Mouse (Mus musculus) heart, adult 2 months (tissue): Measurements from ENCODE around the gene Thoc7. TPM values are rescaled to one million over a fixed set of nuclear protein-coding genes. Genes with fewer than 3 reads are reported as not detected.
"Not testable (repeated sequence)": the region's sequence is repeated elsewhere in the genome, so short reads cannot be mapped to it uniquely, and the experiment has no call there.

Source experiments
- DNase-seq, 2 experiments: peaks; one replicate each; pipeline ENCODE4 v3.0.0; 2021
- H3K27ac ChIP-seq: fragments of 200-600 bp; 2 replicates; pipeline ENCODE4 v1.8.1; 2022
- H3K27me3 ChIP-seq: fragments of 200-500 bp; 2 replicates; pipeline ENCODE4 v1.6.1; 2012; ENCODE audit warnings: mild to moderate bottlenecking, low read length, inconsistent platforms, mixed read lengths; ENCODE audit not compliant: control insufficient read depth, insufficient read depth
- H3K36me3 ChIP-seq: fragments of 200-500 bp; 2 replicates; pipeline ENCODE4 v1.6.1; 2012; ENCODE audit warnings: low read length, inconsistent platforms; ENCODE audit not compliant: control insufficient read depth, insufficient read depth
- H3K4me1 ChIP-seq: fragments of 200-500 bp; 2 replicates; pipeline ENCODE4 v1.6.1; 2011; ENCODE audit warnings: low read length; ENCODE audit not compliant: control insufficient read depth, insufficient read depth
- H3K4me3 ChIP-seq: fragments of 200-600 bp; 2 replicates; pipeline ENCODE4 v1.8.1; 2022
- H3K79me2 ChIP-seq: fragments of 200-500 bp; replicated peaks from 2 replicates; pipeline ENCODE4 v1.6.1; 2012; ENCODE audit warnings: mild to moderate bottlenecking, inconsistent platforms, low read length, moderate library complexity, mixed read lengths; ENCODE audit not compliant: control insufficient read depth, insufficient read depth
- H3K9ac ChIP-seq: fragments of 200-500 bp; 2 replicates; pipeline ENCODE4 v1.6.1; 2012; ENCODE audit warnings: low read depth, mild to moderate bottlenecking, control low read depth, inconsistent platforms, low read length, mixed read lengths
- CTCF ChIP-seq: fragments of 200-600 bp; IDR thresholded peaks from 2 replicates; pipeline ENCODE4 v1.8.1; 2022; ENCODE audit warnings: antibody characterized with exemption, mild to moderate bottlenecking, moderate library complexity
- EP300 ChIP-seq: fragments of 200-500 bp; IDR thresholded peaks from 2 replicates; pipeline ENCODE4 v1.6.1; 2011; ENCODE audit warnings: low read depth, low read length, control low read depth; ENCODE audit not compliant: insufficient read depth
- POLR2A ChIP-seq: fragments of 200-500 bp; IDR thresholded peaks from 2 replicates; pipeline ENCODE4 v1.6.1; 2011; ENCODE audit warnings: mild to moderate bottlenecking, low read depth, low read length, control low read depth; ENCODE audit not compliant: insufficient read depth
- WGBS: fragments of 180-500 bp; shearing (Covaris S2); methylation state at CpG from one replicate; pipeline ENCODE4 v1.1.7; 2018; 5-methylcytosine and 5-hydroxymethylcytosine counted together
- intact Hi-C: fragments of 180-260 bp; cut with DNase I; formaldehyde crosslinking; loops from one replicate; pipeline ENCODE4 v1.15.1; 2025
- polyA plus RNA-seq: library from polyadenylated mRNA; depleted of rRNA; stranded (reverse); fragments of >200 nt; gene quantifications from 2 replicates; pipeline ENCODE4 v1.2.3, GENCODE M21; 2012
- total RNA-seq, 2 experiments: library from RNA; stranded (reverse); gene quantifications; 2 replicates each; pipeline ENCODE4 v1.2.3; 2021

Gene Thoc7
- total and polyA plus RNA-seq, 3 experiments, result 30.6 to 99.4 (median 80.1) TPM

- no peaks in the 10 kb centered on the region for H3K36me3 ChIP-seq
- WGBS, result 85% methylated on average over 5 of the region's 5 CpGs
- no peak overlapping the region for H3K27ac ChIP-seq
- peaks cover 1% of the 10 kb centered on the region for H3K4me1 ChIP-seq
- intact Hi-C loops, result no loop called here
- TF ChIP-seq POLR2A, result no peak
- no peak for TF ChIP-seq CTCF
- no peak for TF ChIP-seq EP300
- DNase-seq, result no peak
- H3K4me3 ChIP-seq, result no peak overlapping the region
- no peaks in the 10 kb centered on the region for H3K27me3 ChIP-seq
- H3K79me2 ChIP-seq, result no peaks in the 10 kb centered on the region
- no peak overlapping the region for H3K9ac ChIP-seq
These were observed 6.8 kb upstream of the Thoc7 start for GRCm38 (mm10) chr14:13968476-13968875.

- H3K4me1 ChIP-seq, result peaks cover 1% of the 10 kb centered on the region
- WGBS, result 52% methylated on average over 1 of the region's 1 CpGs
These were observed 6.0 kb upstream of the Thoc7 start for GRCm38 (mm10) chr14:13967607-13968006.

GRCm38 (mm10) chr14:13963527-13963926, 1.9 kb upstream of the Thoc7 start:
- peaks cover 2% of the 10 kb centered on the region for H3K4me1 ChIP-seq
- H3K27ac ChIP-seq, result no peak overlapping the region
- H3K27me3 ChIP-seq, result no peaks in the 10 kb centered on the region
- 62% methylated on average over 1 of the region's 1 CpGs for WGBS
- 0 out of 2 replicates have a peak, but pooled peaks cover 2% of the 10 kb centered on the region for H3K36me3 ChIP-seq
- TF ChIP-seq CTCF (no peak), EP300 (no peak), POLR2A (no peak)
- H3K4me3 ChIP-seq, result no peak overlapping the region
- peaks cover 5% of the 10 kb centered on the region for H3K79me2 ChIP-seq
- no peak overlapping the region for H3K9ac ChIP-seq
- intact Hi-C loops, result no loop called here
- DNase-seq, result no peak

More at GRCm38 (mm10) chr14:13967607-13968006, 6.0 kb upstream of the Thoc7 start:
- Histone ChIP-seq H3K36me3 (no peaks in the 10 kb centered on the region), H3K9ac (no peak overlapping the region), H3K4me3 (no peak overlapping the region), H3K27me3 (no peaks in the 10 kb centered on the region), H3K27ac (no peak overlapping the region), H3K79me2 (no peaks in the 10 kb centered on the region)
- no peak for DNase-seq
- intact Hi-C loops, result no loop called here
- no peak for TF ChIP-seq POLR2A
- TF ChIP-seq CTCF, result peak; percentile 19; the same call in 1 of the 2 replicates
- TF ChIP-seq EP300, result no peak

GRCm38 (mm10) chr14:13962476-13962875, 824 bp upstream of the Thoc7 start:
- H3K27ac ChIP-seq, result no peak overlapping the region
- intact Hi-C loops, result no loop called here
- H3K36me3 ChIP-seq, result 0 out of 2 replicates have a peak, but pooled peaks cover 2% of the 10 kb centered on the region
- no peaks in the 10 kb centered on the region for H3K27me3 ChIP-seq
- H3K79me2 ChIP-seq, result peaks cover 5% of the 10 kb centered on the region
- WGBS, result 94% methylated on average over 6 of the region's 6 CpGs
- TF ChIP-seq POLR2A, result no peak
- peaks cover 2% of the 10 kb centered on the region for H3K4me1 ChIP-seq
- H3K9ac ChIP-seq, result no peak overlapping the region
- DNase-seq, result no peak
- no peak overlapping the region for H3K4me3 ChIP-seq

- Histone ChIP-seq H3K27ac (peak overlapping the region; percentile 87), H3K79me2 (peaks cover 8% of the 10 kb centered on the region), H3K9ac (peak overlapping the region; percentile 99), H3K4me3 (peak overlapping the region; percentile 87), H3K27me3 (no peaks in the 10 kb centered on the region), H3K36me3 (0 out of 2 replicates have a peak, but pooled peaks cover 2% of the 10 kb centered on the region), H3K4me1 (peaks cover 2% of the 10 kb centered on the region; the same call in 1 of the 2 replicates)
- WGBS, result under 1% methylated on average over 69 of the region's 75 CpGs
- intact Hi-C loops, result loop anchor here (2.0 kb wide), 1 partner anchor 52 kb away; no protein-coding TSS in a partner anchor
- TF ChIP-seq CTCF, result peak; percentile 9; the same call in 1 of the 2 replicates
- no peak for TF ChIP-seq EP300
- peak; percentile 74 to 78 for DNase-seq
These were observed 948 bp downstream of the Thoc7 start for GRCm38 (mm10) chr14:13960482-13961325.

GRCm38 (mm10) chr14:13960079-13960478, 1.6 kb downstream of the Thoc7 start:
- peak in 1 of 2 experiments; percentile 15 for DNase-seq
- intact Hi-C loops, result loop anchor here (2.0 kb wide), 1 partner anchor 53 kb away; no protein-coding TSS in a partner anchor
- Histone ChIP-seq H3K9ac (peak overlapping the region; percentile 57), H3K27me3 (no peaks in the 10 kb centered on the region), H3K27ac (peak overlapping the region; percentile 87; the same call in 1 of the 2 replicates), H3K36me3 (0 out of 2 replicates have a peak, but pooled peaks cover 2% of the 10 kb centered on the region), H3K4me3 (peak overlapping the region; percentile 87), H3K79me2 (peaks cover 8% of the 10 kb centered on the region), H3K4me1 (peaks cover 2% of the 10 kb centered on the region; the same call in 1 of the 2 replicates)
- 6% methylated on average over 9 of the region's 9 CpGs for WGBS
- no peak for TF ChIP-seq EP300

GRCm38 (mm10) chr14:13952151-13952550, 9.5 kb downstream of the Thoc7 start:
- H3K9ac ChIP-seq, H3K36me3 ChIP-seq, H3K4me3 ChIP-seq, H3K27me3 ChIP-seq, H3K79me2 ChIP-seq, intact Hi-C loops, H3K4me1 ChIP-seq, H3K27ac ChIP-seq, DNase-seq: not testable (repeated sequence)
- WGBS, result 96% methylated on average over 3 of the region's 3 CpGs
